Mouse (Mus musculus) brain, embryonic 14.5 days (tissue): ENCODE measurements around the gene Shc4. TPM values are rescaled to one million over a fixed set of nuclear protein-coding genes. Genes with fewer than 3 reads are reported as not detected.

Source experiments
- DNase-seq: peaks from one replicate; pipeline ENCODE4 v3.0.0-alpha.2; 2011; ENCODE audit warnings: low read depth
- CTCF ChIP-seq: fragments of 200-500 bp; IDR thresholded peaks from 2 replicates; pipeline ENCODE4 v1.5.1; 2012; ENCODE audit warnings: inconsistent platforms, mild to moderate bottlenecking, moderate library complexity, borderline replicate concordance; ENCODE audit not compliant: insufficient read depth, insufficient read length; ENCODE audit errors: extremely low read depth
- POLR2A ChIP-seq: fragments of 200-500 bp; IDR thresholded peaks from 2 replicates; pipeline ENCODE4 v1.6.1; 2012; ENCODE audit warnings: mild to moderate bottlenecking, inconsistent platforms, borderline replicate concordance; ENCODE audit not compliant: poor library complexity, insufficient read depth, insufficient read length, severe bottlenecking; ENCODE audit errors: extremely low read depth
- polyA plus RNA-seq: library from polyadenylated mRNA; depleted of rRNA; stranded (reverse); fragments of >200 nt; gene quantifications from 2 replicates; pipeline ENCODE4 v1.2.3, GENCODE M21; 2012

The Shc4 gene
- polyA plus RNA-seq, 1 experiment = 2.9 TPM

GRCm38 (mm10) chr2:125653286-125653685 lies 70.7 kb downstream of the Shc4 start:
- DNase-seq = no peak
- no peak for TF ChIP-seq CTCF
- TF ChIP-seq POLR2A = no peak

- no peak for TF ChIP-seq CTCF
- TF ChIP-seq POLR2A = no peak
Measured at GRCm38 (mm10) chr2:125651563-125651962, 72.4 kb downstream of the Shc4 start.

GRCm38 (mm10) chr2:125650742-125651352 lies 73.1 kb downstream of the Shc4 start:
- TF ChIP-seq POLR2A (no peak), CTCF (no peak)
- no peak for DNase-seq

More at GRCm38 (mm10) chr2:125651563-125651962, 72.4 kb downstream of the Shc4 start:
- DNase-seq = no peak

GRCm38 (mm10) chr2:125650038-125650437 lies 73.9 kb downstream of the Shc4 start:
- TF ChIP-seq CTCF (no peak), POLR2A (no peak)
- DNase-seq = no peak

- TF ChIP-seq POLR2A = no peak
- no peak for TF ChIP-seq CTCF
- DNase-seq = peak; percentile 11
Measured at GRCm38 (mm10) chr2:125644912-125645311, 79.0 kb downstream of the Shc4 start.

GRCm38 (mm10) chr2:125637331-125637730 lies 86.6 kb downstream of the Shc4 start:
- TF ChIP-seq CTCF (no peak), POLR2A (no peak)
- DNase-seq = no peak

GRCm38 (mm10) chr2:125630010-125630409 lies 93.9 kb downstream of the Shc4 start:
- no peak for DNase-seq
- no peak for TF ChIP-seq CTCF
- no peak for TF ChIP-seq POLR2A

- no peak for TF ChIP-seq POLR2A
- no peak for TF ChIP-seq CTCF
- no peak for DNase-seq
Measured at GRCm38 (mm10) chr2:125628487-125628886, 95.5 kb downstream of the Shc4 start.

- TF ChIP-seq POLR2A (no peak), CTCF (no peak)
- DNase-seq = no peak
Measured at GRCm38 (mm10) chr2:125626536-125626935, 97.4 kb downstream of the Shc4 start.

- peak; percentile 63; the same call in 1 of the 2 replicates for TF ChIP-seq POLR2A
- peak; percentile 52; the same call in 1 of the 2 replicates for TF ChIP-seq CTCF
- DNase-seq = peak; percentile 99
Measured at GRCm38 (mm10) chr2:125624837-125625351, 99.1 kb downstream of the Shc4 start, which contains the start of gene Cep152. Cep152 (minus strand) TSS chr2:125625113.

GRCm38 (mm10) chr2:125624127-125624685 lies 99.7 kb downstream of the Shc4 start:
- no peak for TF ChIP-seq POLR2A
- no peak for TF ChIP-seq CTCF
- DNase-seq = no peak

GRCm38 (mm10) chr2:125623211-125623610 lies 100.7 kb downstream of the Shc4 start:
- TF ChIP-seq POLR2A (no peak), CTCF (no peak)
- DNase-seq = no peak

GRCm38 (mm10) chr2:125620213-125620907 lies 103.6 kb downstream of the Shc4 start:
- DNase-seq = peak; percentile 26
- no peak for TF ChIP-seq CTCF
- TF ChIP-seq POLR2A = no peak
